Mouse (Mus musculus) testis, postnatal 14 days (tissue): ENCODE data around the gene Glrx3.
A peak's percentile ranks its signal among the peaks of the same experiment; 100 is the strongest.

ENCODE experiments used
- DNase-seq: peaks from one replicate; pipeline ENCODE4 v3.0.0; 2021; ENCODE audit warnings: low spot score

Gene Glrx3

DNA sequence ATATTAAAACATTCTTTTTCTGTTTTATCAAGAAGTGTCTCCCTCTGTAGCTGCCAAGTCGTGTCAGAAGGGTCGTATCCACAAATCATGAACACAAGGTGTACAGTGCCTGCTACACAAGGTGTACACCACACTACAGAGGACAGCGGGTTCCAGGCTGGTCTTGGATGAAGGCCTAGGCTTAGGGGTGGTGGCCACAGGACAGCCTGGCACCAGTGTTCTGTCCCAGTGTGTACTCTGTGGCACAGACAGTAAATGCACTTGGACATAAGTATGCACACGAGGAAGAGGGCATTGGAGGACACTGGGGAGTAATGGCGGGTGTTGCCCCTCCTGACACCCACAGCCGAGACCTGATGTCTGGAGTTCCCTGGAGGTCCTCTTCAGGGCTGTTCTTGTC, 34.7 kb downstream of the Glrx3 start:
- DNase-seq, result no peak

DNA sequence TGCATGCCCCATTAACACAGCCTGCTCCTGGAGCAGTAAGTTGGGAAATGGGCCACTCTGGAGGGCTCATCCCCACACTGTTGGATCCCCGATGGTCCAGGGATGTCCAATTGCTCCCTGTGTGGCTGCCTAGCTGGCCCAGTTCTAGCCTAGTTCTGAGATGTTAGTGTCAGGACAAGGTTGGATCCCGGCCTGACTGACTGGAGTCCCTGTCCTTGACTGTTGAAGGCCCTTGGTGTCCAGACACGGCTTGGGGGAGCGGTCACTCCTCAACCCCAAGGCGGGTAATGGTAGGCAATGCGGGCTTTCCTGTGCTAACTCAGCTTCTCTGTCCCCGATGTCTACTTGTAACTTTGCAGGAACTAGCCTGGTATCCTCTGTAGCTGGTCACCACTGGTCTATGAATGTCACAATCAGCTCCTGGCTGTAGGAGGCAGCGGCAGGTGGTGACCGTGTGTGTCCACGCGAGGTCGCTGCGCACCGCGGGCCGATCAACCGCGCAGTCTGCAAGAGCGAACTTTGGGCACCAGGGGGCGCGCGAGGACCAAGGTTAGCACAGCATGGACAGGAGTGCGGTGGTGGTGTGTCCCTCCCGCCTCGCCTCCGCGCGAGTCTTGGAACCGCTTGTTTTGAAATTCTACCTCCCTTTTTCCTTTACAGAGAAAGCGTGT, 40.7 kb downstream of the Glrx3 start:
- DNase-seq, result peak; percentile 87

DNA sequence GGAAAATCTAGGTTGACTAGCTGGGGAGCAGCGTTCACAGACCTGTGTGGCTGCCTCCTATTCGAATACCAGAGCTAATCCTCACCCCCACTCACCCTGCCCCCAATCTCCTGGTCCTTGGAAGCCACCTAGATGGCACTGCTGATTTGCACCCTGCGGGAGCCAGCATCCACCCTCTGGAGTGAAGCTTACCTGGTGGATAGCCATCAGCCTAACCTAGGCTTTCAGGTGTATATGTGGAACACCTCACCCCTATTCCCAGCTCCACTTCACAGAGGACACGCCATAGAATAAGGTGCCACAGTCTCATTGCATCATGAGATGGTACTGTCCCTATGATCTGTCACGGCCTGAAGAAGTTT, 41.2 kb downstream of the Glrx3 start:
- DNase-seq, result no peak

DNA sequence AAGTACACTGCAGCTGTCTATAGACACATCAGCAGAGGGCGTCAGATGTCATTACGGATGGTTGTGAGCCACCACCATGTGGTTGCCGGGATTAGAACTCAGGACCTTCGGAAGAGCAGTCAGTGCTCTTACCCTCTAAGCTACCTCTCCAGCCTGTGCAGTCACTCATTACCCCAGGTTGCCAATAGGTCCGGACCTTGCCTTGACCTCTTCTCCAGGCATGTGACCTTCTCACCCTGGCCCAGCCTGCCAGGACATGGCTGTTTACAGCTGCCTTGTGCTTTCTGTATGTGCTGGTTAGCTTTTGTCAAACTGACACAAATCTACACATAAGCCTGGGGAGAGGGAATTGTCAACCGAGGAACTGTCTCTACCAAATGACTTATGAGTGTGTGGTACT, 43.4 kb downstream of the Glrx3 start:
- no peak for DNase-seq

DNA sequence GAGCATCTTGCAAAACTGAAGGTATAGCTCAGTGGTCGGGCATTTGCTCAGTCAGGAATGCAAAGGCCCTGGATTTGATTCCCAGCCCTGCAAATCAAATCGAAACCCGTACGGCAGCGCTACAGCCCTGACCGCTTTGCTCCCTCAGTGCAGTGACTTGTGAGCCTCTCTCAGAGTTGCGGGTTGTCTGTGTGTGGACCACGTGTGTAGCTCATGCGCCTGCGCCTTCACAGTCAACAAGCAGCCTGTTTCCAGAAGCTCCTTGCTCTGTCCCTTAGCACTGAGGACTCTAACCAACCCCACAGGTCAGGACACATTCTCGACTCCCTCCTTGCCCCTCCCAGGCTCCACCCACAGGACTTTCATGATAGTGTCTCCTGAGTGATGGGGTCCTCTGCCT, 46.6 kb downstream of the Glrx3 start:
- no peak for DNase-seq

DNA sequence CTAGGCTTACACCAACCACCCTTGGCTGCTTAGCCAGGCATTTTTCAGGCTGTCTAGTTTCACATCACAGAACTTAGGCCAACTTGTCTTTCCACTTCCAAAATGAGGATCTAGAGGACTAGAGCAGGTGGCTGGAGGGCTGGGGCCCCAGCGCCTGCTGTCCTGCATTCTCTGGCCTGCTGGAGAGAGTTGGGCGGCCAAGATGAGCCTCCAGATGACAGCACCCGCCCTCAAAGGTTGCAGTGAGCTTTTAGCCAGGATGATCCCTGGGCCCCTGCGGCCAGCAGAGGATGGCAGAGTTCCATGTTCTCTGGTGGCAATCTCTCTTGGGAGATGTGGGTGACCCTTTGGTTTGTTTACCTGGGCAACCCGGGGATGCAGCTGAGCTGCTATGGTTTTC, 51.0 kb downstream of the Glrx3 start:
- no peak for DNase-seq

DNA sequence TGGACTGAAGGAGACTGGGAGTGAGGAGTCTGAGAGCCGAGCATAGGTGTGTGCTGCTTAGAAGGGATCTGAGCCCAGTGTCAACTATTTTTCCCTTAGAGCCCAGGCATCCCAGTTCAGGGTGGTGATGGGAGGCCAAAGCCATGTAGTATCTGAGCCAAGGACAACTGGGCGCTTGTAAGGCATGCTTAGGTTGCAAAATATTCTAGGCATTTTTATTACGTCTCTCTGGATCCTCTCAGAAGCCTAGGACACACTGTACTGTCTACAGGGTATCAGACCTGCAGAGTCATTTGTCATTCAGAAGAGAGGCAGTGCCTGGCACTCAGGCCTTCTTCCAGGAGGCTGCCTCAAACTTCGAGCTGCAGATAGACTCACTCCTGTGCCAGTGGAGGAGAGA, 53.3 kb downstream of the Glrx3 start:
- DNase-seq, result no peak

DNA sequence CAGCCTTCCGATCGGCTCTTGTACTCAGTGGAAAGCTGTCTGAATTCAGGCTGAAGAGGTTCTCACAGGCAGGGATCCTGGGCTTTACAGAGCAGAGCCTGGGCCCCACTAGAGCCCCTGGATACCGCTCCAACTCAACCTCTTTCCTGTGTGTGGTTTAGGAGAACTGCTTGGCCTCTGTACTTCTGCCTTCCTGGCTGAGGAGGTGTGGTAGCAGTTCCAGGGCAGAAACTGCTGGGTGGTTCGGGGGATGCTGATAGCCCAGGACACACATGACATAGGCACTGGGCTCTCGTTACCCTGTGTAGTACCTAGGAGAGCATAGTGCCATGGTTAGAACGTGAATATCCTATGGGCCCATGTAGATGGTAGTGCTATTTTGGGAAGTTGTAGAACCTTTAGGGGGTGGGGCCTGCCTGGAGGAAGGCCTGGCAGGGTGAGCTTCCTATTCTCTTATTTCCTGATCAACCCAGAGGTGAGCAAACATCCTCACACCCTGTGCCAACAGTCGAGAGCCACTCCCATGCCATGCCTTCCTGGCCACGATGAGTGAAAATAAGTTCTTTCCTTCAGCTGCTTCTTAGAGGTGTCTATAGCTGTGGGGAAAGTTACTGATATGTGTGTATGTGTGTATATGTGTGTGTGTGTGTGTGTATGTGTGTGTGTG, 55.0 kb downstream of the Glrx3 start:
- DNase-seq, result no peak

DNA sequence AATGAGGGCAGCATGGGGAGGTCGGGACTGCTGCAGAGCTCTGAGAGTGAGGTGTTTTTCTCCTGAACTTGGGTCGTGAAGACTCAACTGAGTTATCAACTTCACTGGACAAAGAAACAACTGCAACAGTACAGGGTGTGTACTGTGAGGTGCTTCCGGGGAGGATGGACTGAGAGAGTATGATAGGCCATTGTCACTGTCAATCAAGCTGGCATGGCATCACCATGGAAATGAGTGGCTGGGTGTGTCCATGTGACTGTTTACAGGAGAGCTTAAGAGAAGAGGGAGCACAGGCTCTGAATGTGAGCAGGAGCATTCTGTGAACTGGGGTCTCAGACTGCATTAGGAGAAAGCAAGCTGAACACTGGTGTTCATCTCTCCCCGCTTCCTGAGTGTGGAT, 61.3 kb downstream of the Glrx3 start:
- no peak for DNase-seq

DNA sequence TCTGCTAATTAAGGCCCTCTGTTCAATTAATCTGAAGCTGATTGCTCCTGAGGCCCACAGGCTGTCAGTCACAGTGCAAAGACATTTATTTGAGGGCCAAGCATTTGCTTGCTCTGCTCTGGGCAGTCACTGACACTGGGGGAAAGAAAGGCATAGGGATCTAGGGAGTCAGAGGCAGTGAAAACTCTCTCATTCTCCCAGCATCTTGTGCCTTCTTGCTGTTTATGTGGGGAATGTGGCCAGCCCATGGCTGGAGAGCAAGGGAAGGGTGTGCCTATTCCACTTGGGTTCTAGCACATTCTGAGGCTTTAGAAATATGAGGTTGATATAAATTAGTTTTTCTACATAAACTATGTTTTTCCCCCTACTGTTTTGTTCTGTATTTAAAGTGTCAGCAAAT, 80.2 kb downstream of the Glrx3 start:
- DNase-seq, result no peak

DNA sequence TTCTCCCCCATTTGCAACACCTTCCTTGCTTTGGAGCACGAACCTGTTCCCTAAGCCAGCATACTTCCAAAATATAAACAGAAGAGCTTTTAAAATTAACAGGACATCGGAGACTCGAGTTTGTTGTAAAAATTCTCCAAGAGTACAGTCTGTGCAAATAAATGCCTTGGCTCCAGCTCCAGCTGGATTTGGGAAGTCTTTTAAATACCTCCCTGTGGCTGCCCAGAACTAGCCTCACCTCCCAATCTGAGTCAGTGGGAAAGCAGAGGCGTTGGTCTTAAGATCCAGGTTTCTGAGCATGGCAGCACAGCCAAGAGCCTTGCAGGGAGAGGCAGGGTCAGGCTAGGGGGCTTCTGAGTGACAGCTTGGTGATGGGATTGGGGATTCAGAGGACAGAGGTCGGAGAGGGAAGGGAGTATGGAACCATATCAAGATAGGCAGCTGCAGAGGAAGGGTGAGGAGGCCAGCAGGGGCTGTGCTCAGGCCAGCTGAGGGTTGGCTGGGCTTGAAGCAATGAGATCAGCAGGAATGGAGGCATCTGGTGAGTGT, 80.7 kb downstream of the Glrx3 start:
- peak; percentile 16 for DNase-seq
